Mouse (Mus musculus) forebrain, embryonic 11.5 days (tissue): ENCODE measurements around the gene Wdpcp. TPM values are rescaled to one million over a fixed set of nuclear protein-coding genes. Genes with fewer than 3 reads are reported as not detected.

Experiments
- ATAC-seq: fragments of 200-750 bp; cut with Nextera tagmentation; replicated peaks from 2 replicates; pipeline ENCODE4 v1.8.0; 2017; ENCODE audit warnings: moderate TSS enrichment; ENCODE audit not compliant: low FRiP score
- DNase-seq: peaks from one replicate; pipeline ENCODE4 v3.0.0-alpha.2; 2017; ENCODE audit warnings: low spot score
- H3K27ac ChIP-seq: fragments of 300-500 bp; sonication (generic); 2 replicates; pipeline ENCODE4 v1.5.1; 2014; ENCODE audit warnings: low read depth, low read length
- H3K27me3 ChIP-seq: fragments of 300-500 bp; sonication (generic); 2 replicates; pipeline ENCODE4 v1.6.1; 2014; ENCODE audit warnings: mild to moderate bottlenecking, low read length, mixed read lengths; ENCODE audit not compliant: control insufficient read depth, insufficient read depth
- H3K36me3 ChIP-seq: fragments of 300-500 bp; sonication (generic); 2 replicates; pipeline ENCODE4 v1.6.1; 2014; ENCODE audit warnings: mild to moderate bottlenecking, low read length, moderate library complexity, mixed read lengths; ENCODE audit not compliant: control insufficient read depth, insufficient read depth
- H3K4me1 ChIP-seq: fragments of 300-500 bp; sonication (generic); replicated peaks from 2 replicates; pipeline ENCODE4 v1.6.1; 2014; ENCODE audit warnings: low read length, mixed read lengths; ENCODE audit not compliant: control insufficient read depth, insufficient read depth
- H3K4me2 ChIP-seq: fragments of 300-500 bp; sonication (generic); 2 replicates; pipeline ENCODE4 v1.6.1; 2014; ENCODE audit warnings: low read depth, mild to moderate bottlenecking, low read length, moderate library complexity, mixed read lengths; ENCODE audit not compliant: severe bottlenecking
- H3K4me3 ChIP-seq: fragments of 300-500 bp; sonication (generic); 2 replicates; pipeline ENCODE4 v1.5.1; 2014; ENCODE audit warnings: low read depth, low read length
- H3K9ac ChIP-seq: fragments of 300-500 bp; sonication (generic); 2 replicates; pipeline ENCODE4 v1.6.1; 2014; ENCODE audit warnings: low read length
- H3K9me3 ChIP-seq: fragments of 300-500 bp; sonication (generic); 2 replicates; pipeline ENCODE4 v1.6.1; 2016; ENCODE audit warnings: low read length, mixed read lengths; ENCODE audit not compliant: control insufficient read depth
- WGBS: fragments of 180-500 bp; shearing (Covaris S2); extraction: QIAGEN DNeasy Blood & Tissue Kit; methylation state at CpG from one replicate; pipeline ENCODE4 v1.1.7; 2014; 5-methylcytosine and 5-hydroxymethylcytosine counted together
- polyA plus RNA-seq: library from polyadenylated mRNA; unstranded; fragments of >200 nt; fragmentation: Nextera tagmentation; extraction: Ambion mirVana; gene quantifications from 2 replicates; pipeline ENCODE4 v1.2.1, GENCODE M21; 2014

Gene Wdpcp
- polyA plus RNA-seq, 1 experiment from 2014 or later = 11.9 TPM

DNA sequence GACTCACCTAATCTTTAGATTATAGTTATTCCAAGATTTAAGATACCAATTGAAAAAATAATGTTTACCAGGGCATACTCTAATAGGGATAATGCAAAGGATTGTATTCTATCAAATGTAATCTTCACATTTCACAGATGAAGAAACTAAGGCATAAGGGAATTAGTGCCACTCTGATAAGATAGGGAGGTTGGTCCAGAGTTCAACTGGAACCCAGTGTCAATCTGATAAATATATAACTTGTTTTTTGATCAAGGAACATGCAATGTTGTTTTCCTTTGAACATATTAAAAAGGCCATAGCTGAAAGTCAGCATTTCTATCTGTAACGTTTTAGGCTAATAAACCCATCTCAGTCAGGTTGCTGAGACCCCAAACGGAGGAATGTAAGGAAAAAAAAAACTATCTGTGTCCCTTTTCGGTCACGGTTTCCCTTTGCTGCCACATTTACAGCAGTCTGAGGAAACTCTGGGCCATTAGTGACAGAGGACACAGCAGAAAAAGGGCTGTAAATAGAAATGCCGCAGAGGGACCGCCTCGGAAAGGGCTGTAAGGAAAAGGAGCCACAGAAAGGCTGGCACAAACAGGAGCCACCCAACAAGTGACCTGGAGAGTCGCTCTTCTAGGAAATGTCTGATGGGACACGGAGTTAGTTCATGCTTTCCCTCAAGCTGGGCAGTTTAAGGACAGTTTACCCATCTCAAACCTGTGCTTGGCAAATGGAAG, 7.2 kb upstream of the Wdpcp start:
- no peaks in the 10 kb centered on the region for H3K9me3 ChIP-seq
- H3K4me2 ChIP-seq = no peak overlapping the region
- no peak overlapping the region for H3K9ac ChIP-seq
- no peaks in the 10 kb centered on the region; the same call in 1 of the 2 replicates for H3K36me3 ChIP-seq
- no peak for ATAC-seq
- no peak overlapping the region for H3K4me3 ChIP-seq
- H3K4me1 ChIP-seq = no peaks in the 10 kb centered on the region
- no peak overlapping the region for H3K27ac ChIP-seq
- H3K27me3 ChIP-seq = no peaks in the 10 kb centered on the region
- DNase-seq = no peak
- WGBS = 96% methylated on average over 9 of the region's 9 CpGs

DNA sequence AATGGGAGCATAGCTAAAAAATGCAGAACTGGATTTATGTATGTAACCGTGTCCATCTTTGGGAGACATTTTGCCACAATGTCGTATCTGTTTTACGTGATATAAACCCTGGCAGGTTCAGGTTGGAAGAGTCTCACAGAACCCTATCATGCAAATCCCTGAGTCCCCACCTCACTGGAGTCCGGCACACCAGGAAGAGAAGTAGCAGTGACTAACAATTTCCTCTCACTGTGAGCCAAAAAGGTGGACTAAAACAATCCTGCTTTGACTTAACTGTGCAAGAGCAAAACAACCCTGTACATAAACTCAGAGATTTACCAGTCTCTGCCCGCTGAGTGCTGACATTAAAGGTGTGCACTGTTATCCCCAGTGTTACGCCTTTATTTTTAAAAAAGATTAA, 5.1 kb upstream of the Wdpcp start:
- no peak for ATAC-seq
- no peaks in the 10 kb centered on the region for H3K9me3 ChIP-seq
- 94% methylated on average over 6 of the region's 6 CpGs for WGBS

GRCm38 (mm10) chr11:21567733-21568132, 4.3 kb upstream of the Wdpcp start:
- Histone ChIP-seq H3K4me2 (no peak overlapping the region), H3K36me3 (no peaks in the 10 kb centered on the region), H3K9me3 (no peaks in the 10 kb centered on the region), H3K4me3 (no peak overlapping the region), H3K4me1 (peaks cover 3% of the 10 kb centered on the region), H3K27me3 (no peaks in the 10 kb centered on the region), H3K9ac (no peak overlapping the region), H3K27ac (no peak overlapping the region)
- ATAC-seq (no peak), DNase-seq (no peak)
- 96% methylated on average over 1 of the region's 1 CpGs for WGBS

More for the DNA sequence above, 5.1 kb upstream of the Wdpcp start:
- H3K4me1 ChIP-seq = peaks cover 3% of the 10 kb centered on the region
- no peak overlapping the region for H3K9ac ChIP-seq
- no peak overlapping the region for H3K4me3 ChIP-seq
- H3K27ac ChIP-seq = no peak overlapping the region
- no peaks in the 10 kb centered on the region for H3K27me3 ChIP-seq
- no peak for DNase-seq
- no peaks in the 10 kb centered on the region; the same call in 1 of the 2 replicates for H3K36me3 ChIP-seq
- no peak overlapping the region for H3K4me2 ChIP-seq

DNA sequence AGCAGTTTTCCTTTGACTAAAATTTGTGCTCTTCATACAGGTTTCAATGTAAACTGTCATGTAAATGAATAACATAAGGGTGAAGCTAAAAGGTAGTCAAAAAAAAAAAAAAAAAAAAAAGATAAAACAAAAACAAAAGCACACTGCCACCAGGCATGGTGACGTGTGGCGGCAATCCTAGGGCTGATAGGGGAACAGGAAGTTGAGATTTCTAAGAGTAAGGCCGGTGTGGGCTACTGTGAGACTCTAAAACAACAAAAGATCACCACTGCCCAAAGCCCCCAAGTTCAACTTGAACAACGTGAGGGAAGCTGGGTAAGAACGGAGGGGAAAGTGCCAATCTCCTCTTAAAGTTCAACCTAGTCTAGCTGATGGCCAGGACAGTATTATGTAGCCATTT, 3.0 kb upstream of the Wdpcp start:
- H3K27me3 ChIP-seq = no peaks in the 10 kb centered on the region
- H3K36me3 ChIP-seq = no peaks in the 10 kb centered on the region
- H3K9ac ChIP-seq = no peak overlapping the region
- H3K4me3 ChIP-seq = no peak overlapping the region
- no peak for ATAC-seq
- WGBS = 82% methylated on average over 5 of the region's 5 CpGs
- no peak overlapping the region for H3K4me2 ChIP-seq
- H3K9me3 ChIP-seq = no peaks in the 10 kb centered on the region
- no peak for DNase-seq
- no peak overlapping the region for H3K27ac ChIP-seq
- H3K4me1 ChIP-seq = peaks cover 3% of the 10 kb centered on the region

DNA sequence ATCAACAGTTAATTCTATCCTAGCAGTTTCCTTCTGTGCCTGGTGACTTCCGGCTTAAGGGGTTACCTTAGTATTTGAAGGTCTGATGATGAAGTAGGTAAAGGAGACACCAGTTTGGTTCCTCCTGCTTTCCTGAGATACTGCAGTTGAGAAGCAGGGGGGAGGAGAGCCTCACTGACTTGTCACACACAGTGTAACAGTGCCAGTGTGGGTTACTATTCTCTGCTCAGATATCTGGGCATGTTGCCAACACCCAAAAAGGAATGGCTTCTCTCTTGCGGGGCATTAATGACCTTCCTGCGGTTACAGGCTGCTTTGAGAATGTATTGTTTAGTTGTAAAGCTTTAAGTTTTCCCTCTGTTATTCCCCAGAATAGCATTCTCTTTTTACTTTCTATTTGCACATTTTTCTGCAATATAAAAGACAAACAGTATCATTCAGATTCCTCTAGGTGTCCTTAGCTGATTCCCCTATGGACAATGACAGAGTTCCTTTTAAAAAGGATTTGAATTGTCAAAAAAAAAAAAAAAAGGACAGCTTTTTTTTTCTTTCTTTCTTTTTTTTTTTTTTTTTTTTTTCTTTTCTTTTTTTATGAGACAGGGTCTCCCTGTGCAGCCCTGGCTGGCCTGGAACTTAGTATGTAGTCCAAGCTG, 2.5 kb upstream of the Wdpcp start:
- H3K9ac ChIP-seq = no peak overlapping the region
- H3K4me2 ChIP-seq = no peak overlapping the region
- no peaks in the 10 kb centered on the region for H3K36me3 ChIP-seq
- H3K27ac ChIP-seq = no peak overlapping the region
- peak; percentile 53 for DNase-seq
- no peak overlapping the region for H3K4me3 ChIP-seq
- H3K4me1 ChIP-seq = peaks cover 3% of the 10 kb centered on the region
- no peaks in the 10 kb centered on the region for H3K27me3 ChIP-seq
- no peak for ATAC-seq
- H3K9me3 ChIP-seq = no peaks in the 10 kb centered on the region
- WGBS = 64% methylated on average over 3 of the region's 3 CpGs

DNA sequence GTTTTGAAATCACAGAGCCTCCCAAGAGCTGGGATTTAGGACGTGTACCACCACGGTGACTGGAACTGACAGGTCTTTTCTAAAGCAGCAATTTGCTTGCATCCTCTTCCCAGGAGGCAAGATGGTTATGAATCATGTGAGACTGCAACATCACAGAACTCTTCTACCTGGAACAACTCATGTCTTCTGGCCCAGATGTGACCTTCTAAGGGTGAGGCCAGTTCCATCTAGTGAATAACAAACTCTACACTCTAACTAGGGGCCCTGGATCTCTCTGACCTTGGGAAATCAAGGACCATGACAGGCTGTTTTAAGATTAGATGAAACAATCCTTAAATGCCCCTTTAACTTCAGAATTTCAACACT, 1.9 kb upstream of the Wdpcp start:
- H3K36me3 ChIP-seq = no peaks in the 10 kb centered on the region
- no peaks in the 10 kb centered on the region for H3K27me3 ChIP-seq
- H3K4me3 ChIP-seq = no peak overlapping the region
- H3K4me2 ChIP-seq = no peak overlapping the region
- no peak overlapping the region for H3K27ac ChIP-seq
- WGBS = 76% methylated on average over 2 of the region's 2 CpGs
- peaks cover 3% of the 10 kb centered on the region for H3K4me1 ChIP-seq
- ATAC-seq = no peak
- no peak overlapping the region for H3K9ac ChIP-seq
- no peaks in the 10 kb centered on the region for H3K9me3 ChIP-seq
- no peak for DNase-seq

DNA sequence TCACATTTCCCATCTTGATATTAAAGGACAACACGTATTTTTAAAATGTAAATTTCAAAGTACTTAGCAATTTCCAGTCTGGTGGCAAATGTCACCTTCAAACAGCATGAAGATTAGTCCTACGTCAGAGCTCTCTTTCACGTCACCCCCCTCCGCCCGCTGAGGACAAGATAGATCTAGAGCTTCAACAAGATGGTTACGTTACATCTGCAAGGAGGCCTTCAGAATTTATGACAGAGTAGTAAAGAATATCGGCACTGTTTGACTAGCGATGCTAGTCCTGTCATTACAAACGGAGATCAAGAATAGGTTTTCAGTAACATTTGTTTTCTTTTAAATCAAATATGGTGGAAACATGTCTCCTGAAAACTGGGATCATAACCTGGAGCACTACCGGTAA, 1.1 kb upstream of the Wdpcp start:
- Histone ChIP-seq H3K4me3 (peak overlapping the region; percentile 55), H3K27me3 (no peaks in the 10 kb centered on the region), H3K9ac (peak overlapping the region; percentile 69), H3K4me1 (peaks cover 3% of the 10 kb centered on the region), H3K4me2 (peak overlapping the region; percentile 59), H3K27ac (no peak overlapping the region), H3K9me3 (no peaks in the 10 kb centered on the region), H3K36me3 (no peaks in the 10 kb centered on the region)
- WGBS = 11% methylated on average over 10 of the region's 10 CpGs
- DNase-seq (no peak), ATAC-seq (no peak)

GRCm38 (mm10) chr11:21581472-21581871, 9.4 kb downstream of the Wdpcp start:
- WGBS = 79% methylated on average over 7 of the region's 7 CpGs
- Histone ChIP-seq H3K9me3 (no peaks in the 10 kb centered on the region), H3K4me2 (no peak overlapping the region), H3K4me3 (no peak overlapping the region), H3K36me3 (no peaks in the 10 kb centered on the region), H3K27me3 (no peaks in the 10 kb centered on the region), H3K27ac (no peak overlapping the region), H3K4me1 (no peaks in the 10 kb centered on the region), H3K9ac (no peak overlapping the region)
- DNase-seq = no peak
- no peak for ATAC-seq

DNA sequence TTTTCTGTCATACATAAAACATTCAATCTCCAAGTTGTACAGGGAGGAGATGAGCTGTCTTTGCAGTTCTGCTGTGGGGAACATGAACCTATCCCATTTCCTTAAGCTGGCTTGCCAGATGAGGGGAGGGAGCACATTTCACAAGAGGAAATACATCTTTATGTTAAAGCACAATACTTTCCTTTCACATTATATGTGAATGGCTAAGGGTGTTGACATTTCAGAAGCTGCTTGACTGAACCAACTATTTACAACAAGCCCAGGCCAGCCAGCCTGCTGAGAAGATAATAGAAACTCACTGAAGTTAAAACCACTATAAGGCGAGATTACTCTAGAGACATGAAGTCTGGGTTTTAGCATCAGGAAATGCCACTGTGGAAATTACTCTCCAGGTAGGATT, 11.3 kb downstream of the Wdpcp start:
- H3K4me1 ChIP-seq = no peaks in the 10 kb centered on the region
- H3K4me3 ChIP-seq = no peak overlapping the region
- no peak overlapping the region for H3K4me2 ChIP-seq
- no peaks in the 10 kb centered on the region for H3K27me3 ChIP-seq
- no peaks in the 10 kb centered on the region for H3K9me3 ChIP-seq
- no peaks in the 10 kb centered on the region for H3K36me3 ChIP-seq
- no peak overlapping the region for H3K9ac ChIP-seq
- 35% methylated on average over 1 of the region's 1 CpGs for WGBS
- no peak overlapping the region for H3K27ac ChIP-seq
- ATAC-seq = no peak
- DNase-seq = no peak
